Comparison of ENCODE assay signal across 1 mouse cellular context in genomic region chr7:92729583-92729982, GRCm38 (mm10).
TF ChIP-seq lines count a peak whose summit lies in the region.

No protein-coding gene starts in this region.

TF ChIP-seq in MEL, 35 proteins besides CTCF, POLR2A, EP300 and RAD21 (continued from another document):
- 0 out of 2 replicates have a peak, but pooled peaks have one; percentile 26 for TF ChIP-seq SMC3 (IDR thresholded peaks at IDR 0.05; ENCODE audit: low read depth, low read length)
TF ChIP-seq in MEL: peak in this region for 2; not testable (repeated sequence) for 33.
